Mouse (Mus musculus): ENCODE results near the gene Kcnrg.
"Not testable (repeated sequence)": the region's sequence is repeated elsewhere in the genome, so short reads cannot be mapped to it uniquely, and the experiment has no call there.

DNA sequence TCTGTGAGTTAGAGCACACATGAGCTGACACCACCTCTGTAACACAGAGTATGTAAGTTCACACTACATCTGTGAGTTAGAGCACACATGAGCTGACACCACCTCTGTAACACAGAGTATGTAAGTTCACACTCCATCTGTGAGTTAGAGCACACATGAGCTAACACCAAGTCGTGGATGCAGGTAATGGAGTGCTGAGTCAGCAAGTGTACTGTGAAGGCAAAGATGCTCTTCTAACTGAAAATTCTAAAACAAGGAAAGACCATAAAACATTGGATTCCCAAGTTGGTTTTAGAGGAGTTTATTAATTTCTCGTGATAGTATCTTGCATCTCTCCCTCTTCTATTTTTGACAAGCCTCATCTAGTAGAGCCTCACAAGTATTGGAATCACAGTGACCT, 1.2 kb upstream of the Kcnrg start:
- not testable (repeated sequence) for TF ChIP-seq CTCF, EP300 (IDR thresholded peaks at IDR 0.05; ENCODE audit: low read depth)

Data from liver, embryonic 14.5 days (tissue).